Mouse (Mus musculus) B cell, adult 2 months (primary cell): ENCODE data around the gene Gtse1.

ENCODE experiments used
- DNase-seq, 2 experiments: peaks; one replicate each; pipeline ENCODE4 v3.0.0; 2022

Gtse1 gene

DNA sequence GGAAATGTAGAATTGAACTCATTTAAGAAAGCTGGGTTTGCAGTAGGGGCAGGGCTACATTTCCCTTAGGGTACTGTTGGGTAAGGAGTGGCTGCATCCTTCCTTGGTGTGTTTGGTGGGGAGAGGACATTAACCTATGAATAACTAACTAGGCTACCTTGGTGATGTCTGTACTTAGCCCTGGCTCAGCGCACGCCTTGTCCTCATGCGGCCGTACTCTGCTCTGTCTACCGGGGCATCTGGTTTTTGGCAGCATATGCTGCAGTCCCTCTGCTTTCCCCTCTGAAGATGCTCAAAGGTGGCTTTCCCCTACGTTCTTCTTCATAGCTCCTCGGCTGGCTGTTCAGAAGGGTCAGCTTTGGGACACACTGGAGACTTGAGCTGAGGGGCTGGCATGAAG is 17.8 kb downstream of the Gtse1 start:
- no peak for DNase-seq

DNA sequence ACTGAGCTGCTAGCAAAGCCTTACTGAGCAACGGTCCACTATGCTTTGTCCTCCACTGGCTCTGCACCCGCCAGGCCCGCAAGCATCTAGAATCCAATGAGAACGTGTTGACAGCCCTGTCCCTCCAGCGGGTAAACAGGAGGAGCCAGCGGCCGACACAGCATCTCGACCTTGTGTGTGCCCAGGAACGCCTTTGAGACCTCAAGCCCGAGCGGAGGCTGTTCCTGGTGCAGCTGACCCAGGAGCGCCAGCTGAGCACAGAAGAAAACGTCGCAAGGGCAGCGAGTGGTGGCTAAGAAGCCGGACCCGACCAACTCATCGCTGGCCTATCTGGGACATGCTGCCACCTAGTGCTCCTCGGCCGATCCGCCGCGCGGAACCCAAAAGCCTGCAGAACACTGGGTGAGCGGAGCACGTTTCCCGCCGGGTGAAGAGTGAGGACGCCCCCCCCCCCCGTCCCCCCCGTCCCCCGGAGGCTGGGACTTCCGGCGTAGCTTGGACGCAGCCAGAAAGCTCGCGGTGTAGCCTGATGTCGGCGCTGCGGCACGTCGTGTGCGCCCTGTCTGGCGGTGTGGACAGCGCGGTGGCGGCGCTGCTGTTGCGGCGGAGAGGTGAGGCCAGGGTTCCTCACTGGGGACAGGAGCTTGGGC is 19.4 kb downstream of the Gtse1 start, which contains the start of gene Trmu:
Trmu (plus strand) TSS at position 465 of the 650 bp plus-strand sequence.
- peak; percentile 86 to 87 for DNase-seq

DNA sequence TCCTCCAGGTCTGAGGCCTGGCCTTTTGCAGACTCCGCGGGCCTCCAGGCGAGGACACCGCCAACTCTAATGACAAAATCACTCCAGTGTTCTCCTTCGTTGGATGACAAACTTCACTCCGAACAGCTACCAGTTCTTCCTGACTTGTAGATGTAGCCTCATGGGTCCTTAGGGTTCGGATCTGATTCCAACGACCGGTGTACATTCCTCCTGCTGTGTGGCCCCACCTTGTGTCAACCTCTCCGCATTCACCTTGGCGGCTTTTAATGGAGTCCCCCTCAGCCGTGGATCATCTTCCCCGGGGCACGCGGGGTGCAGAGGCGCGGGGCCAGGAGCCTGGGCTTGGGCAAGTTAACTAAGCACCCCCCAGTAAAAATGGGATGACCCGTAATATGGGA is 20.0 kb downstream of the Gtse1 start:
- DNase-seq, result no peak

GRCm38 (mm10) chr15:85885606-85886005 is 26.1 kb downstream of the Gtse1 start:
- DNase-seq, result no peak

GRCm38 (mm10) chr15:85889235-85889634 is 29.7 kb downstream of the Gtse1 start:
- DNase-seq, result no peak

- DNase-seq, result no peak
Observed at GRCm38 (mm10) chr15:85891971-85892370, 32.4 kb downstream of the Gtse1 start.

- DNase-seq, result no peak
Observed at GRCm38 (mm10) chr15:85892498-85893118, 33.1 kb downstream of the Gtse1 start.

- no peak for DNase-seq
Observed at GRCm38 (mm10) chr15:85893871-85894270, 34.3 kb downstream of the Gtse1 start.

- peak; percentile 86 to 88 for DNase-seq
Observed at GRCm38 (mm10) chr15:85896284-85896683, 36.7 kb downstream of the Gtse1 start.

GRCm38 (mm10) chr15:85897113-85897512 is 37.6 kb downstream of the Gtse1 start:
- DNase-seq, result no peak

- no peak for DNase-seq
Observed at GRCm38 (mm10) chr15:85899396-85899795, 39.9 kb downstream of the Gtse1 start.

DNA sequence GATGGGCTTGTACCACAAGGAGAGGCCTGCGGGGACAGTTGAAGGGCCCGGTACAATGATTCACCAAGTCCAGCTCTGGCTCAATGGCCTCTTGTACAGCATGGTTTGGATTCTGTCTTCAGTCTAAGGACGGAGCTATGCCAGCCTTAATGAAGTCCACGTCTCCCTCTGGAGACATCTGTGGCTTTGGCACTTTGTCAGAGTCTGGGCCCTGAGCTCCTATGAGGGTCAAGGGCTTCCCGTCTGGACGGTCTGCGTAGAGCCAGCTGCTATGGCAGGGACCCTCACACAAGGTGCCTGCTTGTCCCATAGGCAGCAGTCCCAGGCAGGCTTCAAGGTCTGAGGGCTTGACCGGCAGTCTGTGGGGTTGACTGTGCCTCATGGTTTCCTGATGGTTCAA is 40.8 kb downstream of the Gtse1 start:
- no peak for DNase-seq

DNA sequence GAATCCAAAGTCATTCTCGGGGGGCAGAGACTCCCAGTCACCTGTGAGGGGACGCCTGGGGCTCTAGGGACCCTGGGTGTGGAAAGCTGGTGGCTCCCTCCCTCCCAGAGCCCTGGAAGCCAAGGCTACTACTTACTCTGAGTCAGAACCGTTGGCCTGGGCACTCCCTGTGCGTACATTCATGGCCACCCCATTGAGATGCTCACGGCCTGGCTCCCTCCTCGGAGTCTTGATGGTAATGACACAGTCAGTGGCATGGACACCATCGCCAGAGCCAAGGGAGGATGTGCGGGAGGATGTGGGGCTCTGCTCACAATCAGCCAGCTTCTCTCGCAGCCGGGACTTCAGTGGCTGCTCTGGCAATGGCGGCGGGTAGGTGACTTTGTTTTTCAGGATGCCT is 41.3 kb downstream of the Gtse1 start:
- DNase-seq, result no peak

DNA sequence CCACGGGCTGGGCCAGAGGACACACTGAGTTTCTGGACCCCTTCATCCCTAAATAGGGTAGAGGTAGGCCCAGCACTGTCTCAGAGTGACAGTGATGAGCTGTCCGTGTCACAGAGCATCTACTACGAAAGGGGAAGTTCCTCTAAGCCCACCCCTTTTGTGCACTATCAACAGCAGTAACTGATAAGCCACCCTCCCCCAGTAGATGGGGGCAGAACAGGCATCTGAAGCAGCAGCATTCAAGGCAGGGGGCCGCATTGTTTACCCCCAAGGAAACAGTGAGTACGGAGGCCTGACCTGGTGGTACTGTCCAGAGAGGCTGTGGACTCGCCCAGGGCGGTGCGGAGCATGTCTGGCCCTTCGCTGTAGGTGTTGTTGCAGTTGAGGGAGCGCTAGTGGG is 43.0 kb downstream of the Gtse1 start:
- no peak for DNase-seq

- no peak for DNase-seq
Observed at GRCm38 (mm10) chr15:85903826-85904225, 44.3 kb downstream of the Gtse1 start.

DNA sequence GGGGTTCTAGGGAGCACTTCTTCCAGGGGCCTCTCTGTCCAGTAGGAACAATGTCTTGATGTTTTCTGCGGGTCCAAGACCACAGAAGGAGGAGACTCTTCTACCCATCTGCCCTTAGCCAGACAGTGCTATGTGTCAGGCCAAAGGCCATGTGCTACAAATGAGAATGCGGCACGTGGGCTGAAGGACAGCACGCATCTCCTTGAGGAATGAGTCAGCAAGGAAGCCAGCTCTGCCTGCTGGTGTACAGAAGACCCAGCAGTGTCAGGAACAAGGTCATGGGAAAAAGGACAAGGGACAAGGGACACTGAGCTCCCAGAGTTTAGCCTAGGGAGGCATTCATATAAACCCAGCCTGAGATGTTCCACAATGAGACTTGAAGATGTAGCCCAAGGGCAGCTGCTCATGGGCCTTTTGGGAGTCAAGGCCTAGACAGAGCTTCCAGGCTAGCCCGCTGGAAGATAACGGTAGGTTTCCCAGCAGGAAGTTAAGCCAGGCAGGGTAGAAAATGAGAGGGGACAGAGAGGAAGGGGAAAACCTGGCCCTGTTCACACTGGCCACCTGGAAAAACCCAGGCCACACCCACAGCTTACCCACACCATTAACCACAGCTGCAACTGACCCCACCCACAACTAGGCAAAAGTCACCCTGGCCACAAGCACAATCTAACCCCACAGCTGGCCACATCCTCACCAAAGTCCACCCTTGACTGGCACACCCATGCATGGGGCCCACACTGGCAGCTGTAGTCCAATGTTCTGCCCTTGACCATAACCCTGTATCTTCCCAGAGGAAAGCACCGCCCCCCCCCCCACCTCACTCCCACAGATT is 49.3 kb downstream of the Gtse1 start:
- no peak for DNase-seq

DNA sequence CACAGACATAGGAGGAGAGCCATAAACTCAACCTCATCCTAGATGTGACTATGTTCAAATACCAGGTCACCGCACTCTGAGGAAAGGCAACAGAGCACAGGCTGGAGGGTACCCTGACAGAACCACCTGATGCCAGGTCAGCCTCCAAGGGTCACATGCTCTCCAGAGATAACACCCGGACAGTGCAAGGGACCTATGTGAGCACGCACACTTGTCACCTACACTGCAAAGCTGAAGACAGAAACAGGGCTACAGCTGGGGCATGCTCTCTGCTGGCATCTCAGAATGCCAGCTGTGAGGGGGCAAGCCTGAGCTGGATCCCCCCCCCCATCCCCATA is 49.9 kb downstream of the Gtse1 start:
- no peak for DNase-seq

DNA sequence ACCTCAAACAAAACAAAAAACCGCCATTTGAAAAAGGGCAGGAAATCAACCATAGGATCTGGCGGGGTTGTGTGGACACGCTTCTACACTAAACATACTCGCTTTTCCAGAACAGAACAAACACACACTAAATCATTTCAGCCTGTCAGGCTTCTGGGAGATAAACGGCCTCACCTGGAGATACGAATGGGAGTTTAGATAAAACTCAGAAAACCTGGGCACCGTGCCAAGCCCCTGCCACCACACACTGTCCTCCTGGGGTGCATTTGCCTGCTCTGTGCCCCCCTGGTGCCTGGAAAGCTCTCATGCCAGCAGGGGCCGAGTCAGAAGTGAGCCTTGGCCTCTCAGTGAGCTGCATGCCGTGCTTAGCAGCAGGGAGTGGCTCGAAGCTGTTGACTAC is 50.4 kb downstream of the Gtse1 start:
- no peak for DNase-seq

- DNase-seq, result peak; percentile 84 to 85
Observed at GRCm38 (mm10) chr15:85913605-85914004, 54.1 kb downstream of the Gtse1 start.

DNA sequence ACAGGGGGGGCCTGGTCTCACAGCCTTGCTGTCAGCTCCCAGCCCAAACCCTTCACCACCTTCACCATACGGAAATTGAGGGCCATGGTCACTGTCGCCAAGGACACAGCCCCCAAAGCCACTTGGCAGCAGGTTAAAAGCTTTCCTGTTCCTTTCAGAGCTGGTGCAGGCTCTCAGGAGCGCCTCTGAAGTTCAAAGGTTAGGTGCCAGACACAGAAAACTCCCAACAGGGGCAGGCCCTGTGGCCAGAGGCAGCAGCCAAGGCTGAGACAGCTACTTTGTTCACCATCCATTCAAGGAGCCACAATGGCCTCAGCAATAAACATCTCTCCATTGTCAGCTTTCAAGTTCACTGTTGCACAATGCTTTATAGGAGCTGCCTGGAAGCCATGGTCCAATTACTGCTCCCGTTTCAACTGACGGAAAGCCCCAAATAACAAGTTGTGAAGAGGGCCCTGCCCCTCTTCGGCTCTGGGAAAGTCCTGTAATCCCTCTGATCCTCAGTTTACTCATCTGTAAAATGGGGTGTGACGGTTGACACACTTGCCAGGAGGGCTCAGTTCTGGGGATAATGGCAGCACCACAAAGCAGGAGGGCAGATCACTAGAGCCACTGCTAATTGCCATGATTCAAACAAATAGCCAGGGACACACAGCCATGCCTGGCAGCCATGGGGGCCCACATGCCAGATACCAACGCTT is 59.8 kb downstream of the Gtse1 start:
- no peak for DNase-seq

DNA sequence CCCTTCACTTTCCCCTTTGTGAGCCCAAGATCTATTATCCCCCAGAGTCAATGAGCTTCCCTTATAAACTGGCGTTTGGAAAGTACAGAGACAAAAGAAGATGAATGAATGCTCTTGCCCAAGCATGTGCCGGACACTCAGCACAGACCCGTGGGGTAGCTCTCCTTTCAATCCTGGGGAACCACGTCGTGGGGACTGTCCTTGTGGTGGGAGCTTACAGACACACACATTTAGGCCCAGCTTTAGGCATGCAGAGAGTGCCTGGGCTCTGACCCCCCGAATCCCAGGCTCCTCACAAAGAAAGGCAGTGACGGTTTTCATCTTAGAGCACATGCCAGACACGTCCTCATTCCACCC is 60.3 kb downstream of the Gtse1 start:
- no peak for DNase-seq

DNA sequence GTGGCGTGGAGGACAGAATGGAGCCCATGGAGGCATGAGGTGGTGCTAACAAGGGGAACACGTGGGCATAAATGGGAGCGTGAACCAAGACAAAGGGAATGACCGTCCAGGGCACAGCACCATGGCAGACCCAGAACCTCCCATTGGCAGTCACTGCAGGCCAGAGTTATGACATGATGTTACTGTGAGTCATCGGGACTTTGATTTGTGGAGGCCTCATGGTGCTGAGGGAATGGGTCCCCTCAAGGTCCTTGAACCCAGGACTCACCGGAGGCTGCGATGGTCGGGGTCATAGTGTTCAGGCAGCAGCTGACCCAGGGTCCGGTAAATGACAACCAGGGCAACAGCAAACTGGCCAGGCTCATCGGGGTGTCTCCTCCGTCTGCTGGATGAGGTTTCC is 62.3 kb downstream of the Gtse1 start:
- no peak for DNase-seq
